Mouse (Mus musculus) neural tube, embryonic 12.5 days (tissue): ENCODE data around the gene Cenpj. TPM values are rescaled to one million over a fixed set of nuclear protein-coding genes. Genes with fewer than 3 reads are reported as not detected.

Experiments used
- ATAC-seq: fragments of 200-750 bp; cut with Nextera tagmentation; 2 replicates; pipeline ENCODE4 v1.8.0; 2017; ENCODE audit warnings: low read depth, mild to moderate bottlenecking, moderate TSS enrichment, moderate library complexity; ENCODE audit not compliant: low FRiP score
- H3K27ac ChIP-seq: fragments of 300-500 bp; sonication (generic); 2 replicates; pipeline ENCODE4 v1.5.1; 2016
- H3K27me3 ChIP-seq: fragments of 300-500 bp; sonication (generic); replicated peaks from 2 replicates; pipeline ENCODE4 v1.6.1; 2016; ENCODE audit warnings: mild to moderate bottlenecking
- H3K36me3 ChIP-seq: fragments of 300-500 bp; sonication (generic); 2 replicates; pipeline ENCODE4 v1.6.1; 2016; ENCODE audit warnings: mild to moderate bottlenecking
- H3K4me1 ChIP-seq: fragments of 300-500 bp; sonication (generic); 2 replicates; pipeline ENCODE4 v1.6.1; 2016
- H3K4me2 ChIP-seq: fragments of 300-500 bp; sonication (generic); replicated peaks from 2 replicates; pipeline ENCODE4 v1.6.1; 2016; ENCODE audit warnings: mild to moderate bottlenecking
- H3K4me3 ChIP-seq: fragments of 300-500 bp; sonication (generic); 2 replicates; pipeline ENCODE4 v1.5.1; 2016
- H3K9ac ChIP-seq: fragments of 300-500 bp; sonication (generic); 2 replicates; pipeline ENCODE4 v1.6.1; 2016; ENCODE audit warnings: mild to moderate bottlenecking
- H3K9me3 ChIP-seq: fragments of 300-500 bp; sonication (generic); 2 replicates; pipeline ENCODE4 v1.6.1; 2016; ENCODE audit warnings: mild to moderate bottlenecking
- WGBS: fragments of 180-500 bp; shearing (Covaris S2); methylation state at CpG from one replicate; pipeline ENCODE4 v1.1.7; 2016; 5-methylcytosine and 5-hydroxymethylcytosine counted together
- polyA plus RNA-seq: library from polyadenylated mRNA; unstranded; fragments of >200 nt; fragmentation: Nextera tagmentation; extraction: Ambion mirVana; gene quantifications from 2 replicates; pipeline ENCODE4 v1.2.1, GENCODE M21; 2016

Gene Cenpj
- polyA plus RNA-seq, 1 experiment from 2014 or later = 16.7 TPM

DNA sequence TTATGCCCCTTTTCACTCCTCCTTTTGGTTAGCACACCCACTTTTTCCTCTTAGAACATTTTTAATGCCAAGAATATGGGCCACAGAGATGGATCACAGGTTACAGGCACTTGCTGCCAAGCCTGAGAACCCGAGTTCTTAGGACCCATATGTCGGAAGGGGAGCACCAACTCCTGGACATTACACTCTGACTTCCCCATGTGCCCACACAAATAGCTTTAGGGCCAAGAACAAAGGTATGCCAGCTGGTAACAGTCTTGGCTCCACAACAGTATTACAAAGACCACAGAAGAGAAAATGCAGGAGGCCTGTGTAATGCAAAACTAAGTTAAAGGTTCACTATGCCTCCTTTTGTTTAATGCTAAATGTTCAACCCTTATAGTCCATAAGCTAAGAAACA lies 44.4 kb downstream of the Cenpj start:
- WGBS = 87% methylated on average over 2 of the region's 2 CpGs
- ATAC-seq = no peak

DNA sequence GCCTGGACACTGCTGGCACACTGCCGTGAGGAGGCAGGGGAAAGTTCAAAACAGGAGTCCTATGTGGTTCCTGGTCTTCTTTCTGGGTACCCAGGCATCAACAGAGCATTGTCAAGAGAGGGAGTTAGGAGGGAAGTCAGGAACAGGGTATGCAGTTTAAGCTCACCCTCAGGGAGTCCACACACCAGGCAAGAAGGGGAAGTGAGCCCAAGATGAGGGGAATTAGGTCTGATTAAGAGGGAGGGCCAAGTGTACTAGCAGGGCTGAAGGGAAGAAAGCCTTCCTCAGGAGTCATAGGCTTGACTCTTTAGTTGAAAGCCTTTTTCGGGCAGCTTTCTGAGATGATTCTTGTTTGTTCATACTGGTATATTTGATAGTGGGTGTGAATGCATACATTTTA lies 60.5 kb downstream of the Cenpj start:
- Histone ChIP-seq H3K4me3 (no peak overlapping the region), H3K36me3 (no peaks in the 10 kb centered on the region), H3K9me3 (no peaks in the 10 kb centered on the region), H3K27me3 (no peaks in the 10 kb centered on the region), H3K4me1 (no peaks in the 10 kb centered on the region), H3K27ac (no peak overlapping the region), H3K4me2 (no peak overlapping the region), H3K9ac (no peak overlapping the region)
- 87% methylated on average over 2 of the region's 2 CpGs for WGBS
- no peak for ATAC-seq

More for the DNA sequence above, 44.4 kb downstream of the Cenpj start:
- H3K9me3 ChIP-seq = no peaks in the 10 kb centered on the region
- no peaks in the 10 kb centered on the region for H3K27me3 ChIP-seq
- H3K36me3 ChIP-seq = peaks cover 45% of the 10 kb centered on the region
- no peak overlapping the region for H3K27ac ChIP-seq
- H3K9ac ChIP-seq = no peak overlapping the region
- H3K4me1 ChIP-seq = no peaks in the 10 kb centered on the region
- H3K4me2 ChIP-seq = no peak overlapping the region
- no peak overlapping the region for H3K4me3 ChIP-seq

DNA sequence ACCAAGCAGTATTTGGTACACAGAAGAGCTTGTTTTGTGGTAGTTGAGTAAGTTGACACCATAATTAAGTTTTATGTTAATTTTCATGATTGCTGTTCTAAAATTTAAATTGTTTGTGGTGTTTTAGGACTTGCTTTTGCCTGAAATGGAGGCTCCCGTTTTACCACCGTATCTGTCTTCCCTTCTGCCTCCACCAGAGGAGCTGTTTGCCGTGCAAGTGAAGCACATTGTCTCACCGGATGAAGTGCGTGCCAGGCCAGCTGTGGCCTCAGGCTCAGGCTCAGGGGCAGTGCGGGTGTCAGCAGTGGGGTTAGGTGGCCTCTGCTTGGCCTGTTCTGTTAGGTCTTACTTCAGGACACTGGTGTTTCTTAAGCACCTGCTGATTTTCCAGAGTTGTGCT lies 63.1 kb downstream of the Cenpj start:
- H3K4me1 ChIP-seq = no peaks in the 10 kb centered on the region
- H3K4me2 ChIP-seq = no peak overlapping the region
- no peak overlapping the region for H3K4me3 ChIP-seq
- no peaks in the 10 kb centered on the region for H3K27me3 ChIP-seq
- ATAC-seq = peak; percentile 66; the same call in 1 of the 2 replicates
- H3K27ac ChIP-seq = no peak overlapping the region
- 26% methylated on average over 6 of the region's 6 CpGs for WGBS
- H3K9ac ChIP-seq = no peak overlapping the region
- H3K36me3 ChIP-seq = no peaks in the 10 kb centered on the region
- H3K9me3 ChIP-seq = no peaks in the 10 kb centered on the region

DNA sequence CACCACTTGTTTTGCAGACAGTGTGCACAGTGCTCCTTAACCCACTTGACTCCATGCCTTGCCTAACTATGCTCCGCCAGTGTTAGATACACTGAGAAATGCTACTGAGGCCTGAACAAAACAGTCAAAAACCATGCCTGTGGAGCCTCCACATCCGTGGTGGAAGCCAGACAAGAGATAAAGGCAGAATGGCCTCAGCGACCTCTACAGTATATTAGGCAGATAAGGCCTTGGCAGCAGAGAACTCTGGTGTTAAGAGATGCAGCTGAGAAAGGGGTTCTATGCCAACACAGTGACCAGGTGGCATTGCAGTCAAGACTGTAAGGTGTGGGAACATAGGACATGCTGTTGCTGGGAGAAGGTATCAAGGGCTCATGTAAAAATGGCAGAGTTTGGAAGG lies 68.5 kb downstream of the Cenpj start:
- ATAC-seq = no peak
- Histone ChIP-seq H3K4me2 (no peak overlapping the region), H3K4me3 (no peak overlapping the region), H3K9ac (no peak overlapping the region), H3K4me1 (no peaks in the 10 kb centered on the region), H3K9me3 (no peaks in the 10 kb centered on the region), H3K27me3 (no peaks in the 10 kb centered on the region), H3K36me3 (no peaks in the 10 kb centered on the region), H3K27ac (no peak overlapping the region)
- WGBS = 76% methylated on average over 3 of the region's 3 CpGs

DNA sequence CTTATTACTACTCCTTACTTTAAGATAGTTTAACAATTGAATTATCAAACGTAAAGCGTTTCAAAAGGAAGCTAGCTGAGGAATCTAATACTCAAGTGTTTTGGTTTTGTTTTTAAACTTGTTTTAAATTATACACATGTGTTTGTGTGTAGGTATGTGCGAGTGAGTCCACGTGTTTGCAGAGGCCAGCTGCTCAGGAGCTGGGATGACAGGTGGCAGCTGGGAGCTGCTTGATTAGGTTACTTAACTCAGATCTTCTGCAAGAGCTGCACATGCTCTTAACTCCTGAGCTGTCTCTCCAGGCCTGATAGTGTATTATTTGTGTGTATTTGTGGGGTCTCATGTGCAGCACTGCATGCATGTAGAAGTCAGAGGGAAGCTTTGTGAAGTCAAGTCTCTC lies 72.8 kb downstream of the Cenpj start:
- Histone ChIP-seq H3K9me3 (no peaks in the 10 kb centered on the region), H3K36me3 (no peaks in the 10 kb centered on the region), H3K27ac (no peak overlapping the region), H3K4me3 (no peak overlapping the region), H3K9ac (no peak overlapping the region), H3K4me1 (no peaks in the 10 kb centered on the region), H3K27me3 (no peaks in the 10 kb centered on the region), H3K4me2 (no peak overlapping the region)
- 85% methylated on average over 4 of the region's 4 CpGs for WGBS
- no peak for ATAC-seq

DNA sequence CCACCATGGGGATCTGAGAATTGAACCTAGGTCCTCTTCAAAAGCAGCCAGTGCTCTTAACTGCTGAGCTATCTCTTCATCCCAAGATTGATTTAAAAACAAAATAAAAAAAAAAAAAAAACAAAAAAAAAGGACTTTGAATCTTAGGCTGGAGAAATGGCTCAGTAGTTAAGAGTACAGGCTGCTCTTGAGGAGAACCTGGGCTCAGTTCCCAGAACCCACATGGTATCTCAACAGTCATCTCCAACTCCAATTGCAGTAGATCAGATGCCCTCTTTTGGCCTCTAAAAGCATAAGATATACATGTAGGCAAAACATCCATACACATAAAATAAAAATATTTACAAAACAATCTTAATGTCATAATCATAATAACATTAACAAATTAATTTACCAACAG lies 85.4 kb downstream of the Cenpj start:
- Histone ChIP-seq H3K27ac (no peak overlapping the region), H3K9ac (no peak overlapping the region), H3K9me3 (no peaks in the 10 kb centered on the region), H3K4me2 (no peak overlapping the region), H3K27me3 (no peaks in the 10 kb centered on the region), H3K4me1 (no peaks in the 10 kb centered on the region), H3K4me3 (no peak overlapping the region), H3K36me3 (no peaks in the 10 kb centered on the region)
- ATAC-seq = no peak

Other genes starting within 250 kb of the Cenpj start
- not detected in 2 replicates for gene Atp12a, start 210.4 kb downstream of the Cenpj start, polyA plus RNA-seq
- gene Rnf17, start 172.8 kb downstream of the Cenpj start, polyA plus RNA-seq = 1.4 and 1.5 TPM in 2 replicates
- gene Parp4, start 194 bp upstream of the Cenpj start, polyA plus RNA-seq = 1.3 and 1.8 TPM in 2 replicates
- gene Mphosph8, start 92.8 kb upstream of the Cenpj start, polyA plus RNA-seq = 36.5 and 46.2 TPM in 2 replicates
- 46.1 and 47.2 TPM in 2 replicates for gene Pspc1, start 202.9 kb upstream of the Cenpj start, polyA plus RNA-seq
- 33.3 and 36.3 TPM in 2 replicates for gene Zmym5, start 236.3 kb upstream of the Cenpj start, polyA plus RNA-seq